Mouse (Mus musculus): ENCODE data around the gene Nedd9. TPM values are rescaled to one million over a fixed set of nuclear protein-coding genes. Genes with fewer than 3 reads are reported as not detected.

Nedd9 gene
- polyA plus RNA-seq, 1 experiment from 2014 or later: 13.3 TPM

DNA sequence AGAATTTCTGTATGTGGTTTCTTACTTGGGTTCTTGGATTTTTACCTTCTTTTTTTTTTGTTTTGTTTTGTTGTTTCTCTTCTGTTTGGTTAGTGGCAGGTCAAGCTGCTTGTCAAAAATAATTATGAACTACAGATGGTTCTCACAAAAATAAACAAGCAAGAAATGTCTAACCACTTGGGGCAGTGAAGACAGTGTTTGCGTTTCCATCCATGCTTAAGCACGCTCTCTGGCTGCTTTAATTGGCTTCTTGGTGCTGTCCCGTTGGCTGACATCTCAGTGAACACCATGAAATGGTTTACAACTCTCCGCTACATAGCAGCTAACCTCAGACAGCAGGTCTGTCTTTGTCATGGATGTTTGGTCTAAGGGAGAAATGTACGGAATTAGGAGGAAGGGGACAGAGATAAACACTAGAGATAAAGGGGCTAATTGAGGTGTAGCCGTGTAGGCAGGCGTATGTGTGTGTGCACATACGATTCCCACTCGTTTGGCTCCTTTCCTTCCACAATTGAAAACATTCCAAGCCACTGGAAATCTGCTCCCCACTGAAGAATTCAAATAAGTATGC, 2.6 kb upstream of the Nedd9 start:
- no peak for ATAC-seq (ENCODE audit: low FRiP score, low read depth)
- no peaks in the 10 kb centered on the region for H3K36me3 ChIP-seq
- WGBS: 68% methylated on average over 9 of the region's 9 CpGs
- H3K27ac ChIP-seq (replicated peaks): no peak overlapping the region
- no peaks in the 10 kb centered on the region for H3K27me3 ChIP-seq
- H3K4me2 ChIP-seq: no peak overlapping the region
- H3K4me3 ChIP-seq: no peak overlapping the region
- no peak overlapping the region for H3K9ac ChIP-seq
- H3K9me3 ChIP-seq: no peaks in the 10 kb centered on the region
- H3K4me1 ChIP-seq (replicated peaks): peaks cover 7% of the 10 kb centered on the region; the same call in 1 of the 2 replicates

DNA sequence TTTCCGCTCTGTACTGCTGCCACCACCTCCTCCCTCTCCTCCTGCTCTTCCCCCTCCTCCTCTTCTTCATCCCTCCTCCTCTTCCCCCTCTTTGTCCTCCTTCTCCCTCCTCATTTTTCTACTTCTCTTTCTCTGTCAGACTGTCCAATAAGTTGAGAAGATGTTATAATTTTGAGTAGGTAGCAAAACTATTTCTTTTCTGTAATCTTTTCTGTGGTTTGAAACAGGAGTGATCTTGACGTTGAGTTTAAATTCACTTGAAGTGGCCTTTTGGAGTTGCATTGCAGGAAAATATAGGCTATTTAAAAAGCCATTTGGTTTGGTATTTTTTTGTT, 214 bp upstream of the Nedd9 start:
- H3K9ac ChIP-seq: no peak overlapping the region
- 89% methylated on average over 2 of the region's 2 CpGs for WGBS

GRCm38 (mm10) chr13:41483966-41484365, 3.2 kb downstream of the Nedd9 start:
- H3K36me3 ChIP-seq: no peaks in the 10 kb centered on the region
- no peak overlapping the region for H3K4me2 ChIP-seq
- no peaks in the 10 kb centered on the region for H3K27me3 ChIP-seq
- no peaks in the 10 kb centered on the region for H3K9me3 ChIP-seq
- H3K27ac ChIP-seq (replicated peaks): no peak overlapping the region
- WGBS: 83% methylated on average over 7 of the region's 7 CpGs
- no peak overlapping the region for H3K9ac ChIP-seq
- H3K4me3 ChIP-seq: no peak overlapping the region
- ATAC-seq (ENCODE audit: low FRiP score, low read depth): no peak
- no peaks in the 10 kb centered on the region; the same call in 1 of the 2 replicates for H3K4me1 ChIP-seq (replicated peaks)

More for the DNA sequence above, 214 bp upstream of the Nedd9 start:
- Histone ChIP-seq H3K9me3 (no peaks in the 10 kb centered on the region), H3K4me3 (no peak overlapping the region), H3K27me3 (no peaks in the 10 kb centered on the region), H3K4me2 (no peak overlapping the region), H3K36me3 (no peaks in the 10 kb centered on the region), H3K27ac (replicated peaks) (no peak overlapping the region), H3K4me1 (replicated peaks) (peaks cover 5% of the 10 kb centered on the region; the same call in 1 of the 2 replicates)
- ATAC-seq (ENCODE audit: low FRiP score, low read depth): no peak

DNA sequence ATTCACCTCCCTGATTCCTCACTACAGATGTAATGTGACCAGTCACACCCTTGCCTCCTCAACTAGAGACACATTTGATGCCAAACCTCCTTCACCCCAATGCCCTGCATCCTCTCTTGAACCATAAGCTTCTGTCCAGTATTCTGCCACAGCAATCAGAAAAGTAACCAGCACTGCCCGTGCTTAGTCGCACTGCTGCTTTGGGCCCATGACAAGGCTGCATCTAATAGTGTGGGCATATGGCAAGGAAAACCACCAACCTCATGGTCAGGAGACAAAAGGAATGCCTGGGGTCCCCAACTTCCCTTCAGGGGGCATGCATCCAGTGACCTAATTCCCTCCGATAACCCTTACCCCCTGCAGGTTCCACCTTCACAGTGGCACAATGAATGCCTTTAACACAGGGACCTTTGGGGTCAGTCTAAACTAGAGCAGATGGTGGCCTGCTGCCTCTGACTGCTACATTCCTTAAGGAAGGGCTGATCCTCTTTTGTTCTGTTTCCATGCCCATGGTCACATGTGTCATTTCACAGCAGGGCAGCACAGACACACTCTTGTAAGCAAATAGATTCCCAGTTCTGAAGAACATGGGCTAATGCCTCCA, 4.7 kb downstream of the Nedd9 start:
- Histone ChIP-seq H3K9me3 (no peaks in the 10 kb centered on the region), H3K36me3 (no peaks in the 10 kb centered on the region), H3K4me3 (no peak overlapping the region), H3K27ac (replicated peaks) (no peak overlapping the region), H3K4me1 (replicated peaks) (no peaks in the 10 kb centered on the region; the same call in 1 of the 2 replicates), H3K4me2 (no peak overlapping the region), H3K9ac (no peak overlapping the region), H3K27me3 (no peaks in the 10 kb centered on the region)
- WGBS: 16% methylated on average over 3 of the region's 3 CpGs
- ATAC-seq (ENCODE audit: low FRiP score, low read depth): no peak

DNA sequence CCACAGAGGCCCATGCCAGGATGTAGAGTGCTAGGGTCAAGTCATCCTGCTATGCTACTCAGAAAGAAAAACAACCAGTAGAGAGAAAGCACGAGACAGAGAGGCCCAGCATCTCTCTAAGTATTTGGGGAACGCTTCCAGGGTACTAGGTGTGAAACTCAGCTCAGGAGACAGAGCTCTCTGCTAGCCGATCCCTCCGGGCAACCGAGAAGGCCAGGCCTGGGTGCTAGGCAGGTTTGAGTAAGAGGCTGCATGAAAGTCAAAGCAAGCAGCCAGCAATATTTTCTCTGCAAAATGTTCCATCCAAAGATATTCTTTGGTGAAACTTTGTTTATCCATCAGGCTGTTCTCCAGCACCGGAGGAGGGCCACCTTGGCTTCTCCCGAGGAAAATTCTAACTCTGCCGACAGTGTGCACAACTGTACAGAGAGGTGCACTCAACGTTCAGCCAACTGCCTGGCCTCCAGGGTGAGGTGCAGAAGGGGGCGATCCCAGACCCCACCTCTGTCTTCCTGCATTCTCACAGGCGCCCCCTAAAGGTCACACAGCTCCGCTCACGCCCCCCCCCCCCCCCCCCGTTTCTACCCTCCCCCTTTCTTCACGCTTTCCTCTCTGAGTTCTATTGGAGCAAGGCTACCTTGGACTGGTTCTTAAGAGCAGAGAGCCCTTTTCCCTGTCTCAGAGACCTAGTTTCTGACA, 7.3 kb downstream of the Nedd9 start:
- Histone ChIP-seq H3K9ac (no peak overlapping the region), H3K27ac (replicated peaks) (no peak overlapping the region), H3K4me1 (replicated peaks) (no peaks in the 10 kb centered on the region; the same call in 1 of the 2 replicates), H3K9me3 (no peaks in the 10 kb centered on the region), H3K4me2 (no peak overlapping the region), H3K36me3 (no peaks in the 10 kb centered on the region), H3K4me3 (no peak overlapping the region), H3K27me3 (no peaks in the 10 kb centered on the region)
- WGBS: 73% methylated on average over 14 of the region's 15 CpGs
- no peak for ATAC-seq (ENCODE audit: low FRiP score, low read depth)

- Histone ChIP-seq H3K4me3 (no peak overlapping the region), H3K4me2 (no peak overlapping the region), H3K4me1 (replicated peaks) (no peaks in the 10 kb centered on the region), H3K9me3 (no peaks in the 10 kb centered on the region), H3K36me3 (no peaks in the 10 kb centered on the region), H3K27ac (replicated peaks) (no peak overlapping the region), H3K27me3 (no peaks in the 10 kb centered on the region), H3K9ac (no peak overlapping the region)
- ATAC-seq (ENCODE audit: low FRiP score, low read depth): no peak
- 22% methylated on average over 4 of the region's 4 CpGs for WGBS
Observed at GRCm38 (mm10) chr13:41476216-41476615, 10.9 kb downstream of the Nedd9 start.

DNA sequence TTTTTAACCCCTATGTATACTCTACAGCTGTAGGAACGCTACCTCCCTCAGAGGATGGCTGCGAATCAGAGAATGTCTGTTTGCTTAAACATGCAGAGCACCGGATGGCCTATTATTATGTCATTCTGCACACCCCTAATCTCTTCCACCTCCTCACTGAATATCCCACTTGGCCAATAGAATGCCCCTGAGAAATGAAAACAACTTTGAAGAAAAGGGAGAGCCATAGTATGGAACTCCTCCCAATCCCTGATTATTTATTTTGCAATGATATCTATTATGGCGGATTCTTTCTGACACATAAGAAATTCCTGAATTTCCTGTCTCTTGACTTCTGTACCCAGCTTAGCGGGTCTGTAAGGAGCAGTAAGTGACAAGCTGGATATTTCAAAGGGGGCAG, 12.8 kb downstream of the Nedd9 start:
- no peaks in the 10 kb centered on the region for H3K9me3 ChIP-seq
- H3K4me3 ChIP-seq: no peak overlapping the region
- no peaks in the 10 kb centered on the region for H3K4me1 ChIP-seq (replicated peaks)
- no peak overlapping the region for H3K9ac ChIP-seq
- H3K36me3 ChIP-seq: no peaks in the 10 kb centered on the region
- ATAC-seq (ENCODE audit: low FRiP score, low read depth): no peak
- H3K27me3 ChIP-seq: no peaks in the 10 kb centered on the region
- WGBS: 90% methylated on average over 5 of the region's 5 CpGs
- H3K27ac ChIP-seq (replicated peaks): no peak overlapping the region
- H3K4me2 ChIP-seq: no peak overlapping the region

DNA sequence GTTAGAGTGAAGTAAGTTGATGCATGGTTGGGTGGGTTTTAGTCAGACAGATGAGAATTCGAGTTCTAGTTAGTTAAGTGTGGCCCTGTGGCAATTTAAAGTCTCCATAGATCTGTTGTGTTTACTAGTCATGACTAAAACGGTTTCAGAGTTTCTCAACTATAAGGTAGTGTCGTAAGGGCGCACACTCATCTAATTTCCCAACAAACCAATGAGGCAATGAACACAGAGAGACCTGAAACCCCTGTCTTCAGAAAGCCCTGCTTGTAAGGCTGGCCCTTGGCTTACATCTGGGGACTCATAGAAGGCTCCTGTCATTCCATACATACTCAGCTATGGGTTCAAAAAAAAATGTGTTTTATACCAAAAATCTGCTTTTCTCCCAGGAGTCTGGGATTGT, 13.7 kb downstream of the Nedd9 start:
- WGBS: 89% methylated on average over 4 of the region's 4 CpGs
- Histone ChIP-seq H3K27ac (replicated peaks) (no peak overlapping the region), H3K4me1 (replicated peaks) (no peaks in the 10 kb centered on the region), H3K36me3 (no peaks in the 10 kb centered on the region), H3K4me2 (no peak overlapping the region), H3K9ac (no peak overlapping the region), H3K4me3 (no peak overlapping the region), H3K9me3 (no peaks in the 10 kb centered on the region), H3K27me3 (no peaks in the 10 kb centered on the region)
- ATAC-seq (ENCODE audit: low FRiP score, low read depth): no peak

- no peaks in the 10 kb centered on the region for H3K36me3 ChIP-seq
- ATAC-seq (ENCODE audit: low FRiP score, low read depth): no peak
Observed at GRCm38 (mm10) chr13:41472878-41473424, 14.2 kb downstream of the Nedd9 start.

GRCm38 (mm10) chr13:41468277-41468676, 18.9 kb downstream of the Nedd9 start:
- H3K27ac ChIP-seq (replicated peaks): no peak overlapping the region
- H3K9me3 ChIP-seq: no peaks in the 10 kb centered on the region
- no peak overlapping the region for H3K4me2 ChIP-seq
- no peak overlapping the region for H3K4me3 ChIP-seq
- H3K4me1 ChIP-seq (replicated peaks): no peaks in the 10 kb centered on the region
- H3K9ac ChIP-seq: no peak overlapping the region
- no peaks in the 10 kb centered on the region for H3K27me3 ChIP-seq
- ATAC-seq (ENCODE audit: low FRiP score, low read depth): no peak
- WGBS: 81% methylated on average over 5 of the region's 5 CpGs
- no peaks in the 10 kb centered on the region for H3K36me3 ChIP-seq

More at GRCm38 (mm10) chr13:41472878-41473424, 14.2 kb downstream of the Nedd9 start:
- WGBS: 80% methylated on average over 5 of the region's 5 CpGs
- Histone ChIP-seq H3K9me3 (no peaks in the 10 kb centered on the region), H3K9ac (no peak overlapping the region), H3K27me3 (no peaks in the 10 kb centered on the region), H3K27ac (replicated peaks) (no peak overlapping the region), H3K4me1 (replicated peaks) (no peaks in the 10 kb centered on the region), H3K4me2 (no peak overlapping the region), H3K4me3 (no peak overlapping the region)

GRCm38 (mm10) chr13:41467036-41467435, 20.1 kb downstream of the Nedd9 start:
- H3K9ac ChIP-seq: no peak overlapping the region
- H3K36me3 ChIP-seq: no peaks in the 10 kb centered on the region
- H3K4me2 ChIP-seq: no peak overlapping the region
- H3K9me3 ChIP-seq: no peaks in the 10 kb centered on the region
- H3K27me3 ChIP-seq: no peaks in the 10 kb centered on the region
- ATAC-seq (ENCODE audit: low FRiP score, low read depth): no peak
- H3K27ac ChIP-seq (replicated peaks): no peak overlapping the region; the same call in 1 of the 2 replicates
- H3K4me1 ChIP-seq (replicated peaks): no peaks in the 10 kb centered on the region
- no peak overlapping the region for H3K4me3 ChIP-seq
- WGBS: 94% methylated on average over 2 of the region's 2 CpGs

DNA sequence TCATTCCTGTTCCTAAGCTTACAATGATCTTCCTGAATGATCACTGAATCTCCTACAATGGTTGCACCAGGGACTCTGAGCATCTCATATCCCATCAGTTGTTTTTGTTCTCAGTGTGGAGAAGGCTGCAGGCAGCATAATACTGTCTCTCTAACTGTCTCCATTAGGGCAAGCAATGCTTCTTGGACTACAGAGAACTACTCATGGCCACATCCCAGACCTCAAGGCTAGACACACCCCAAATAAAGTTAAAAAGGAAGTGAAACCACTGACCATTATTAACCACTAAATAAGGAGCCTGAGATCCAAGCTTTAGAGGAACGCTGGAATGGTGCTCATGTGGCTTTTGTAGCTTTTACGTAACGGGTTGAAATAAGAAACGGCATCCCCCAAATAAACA, 20.5 kb downstream of the Nedd9 start:
- H3K36me3 ChIP-seq: no peaks in the 10 kb centered on the region
- no peak overlapping the region; the same call in 1 of the 2 replicates for H3K27ac ChIP-seq (replicated peaks)
- H3K27me3 ChIP-seq: no peaks in the 10 kb centered on the region
- no peaks in the 10 kb centered on the region for H3K4me1 ChIP-seq (replicated peaks)
- ATAC-seq (ENCODE audit: low FRiP score, low read depth): no peak
- no peak overlapping the region for H3K9ac ChIP-seq
- no peak overlapping the region for H3K4me3 ChIP-seq
- 89% methylated on average over 4 of the region's 4 CpGs for WGBS
- H3K9me3 ChIP-seq: no peaks in the 10 kb centered on the region
- no peak overlapping the region for H3K4me2 ChIP-seq

All from hindbrain, embryonic 15.5 days (tissue).